ENCODE assay signal across 21 mouse cellular contexts in the genomic region with DNA sequence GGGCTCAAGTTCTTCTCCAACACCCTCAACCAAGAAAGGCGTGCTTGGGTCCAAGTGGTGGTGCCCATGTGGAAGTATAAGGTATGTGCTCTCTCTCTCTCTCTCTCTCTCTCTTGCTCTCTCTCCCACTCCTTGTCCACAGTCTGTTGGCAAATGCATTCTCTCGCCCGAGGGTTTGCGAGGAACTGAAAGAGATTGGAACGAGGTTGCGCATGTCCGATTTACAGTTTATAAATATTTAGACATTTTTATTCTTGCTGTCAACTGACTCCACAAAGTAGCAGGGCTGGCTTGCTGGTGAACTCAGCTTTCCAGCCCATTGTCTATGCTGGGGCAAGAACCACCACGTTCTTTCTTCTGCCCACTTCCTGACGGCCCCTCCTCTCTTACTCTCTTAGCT. TPM values are rescaled to one million over a fixed set of nuclear protein-coding genes. Genes with fewer than 3 reads are reported as not detected.
DNase-seq lines count a peak whose midpoint lies in the region; ATAC-seq and TF ChIP-seq lines count a peak whose summit lies in the region.
"Had no signal": no experiment of that assay in that cellular context is flagged by ENCODE, and none has a peak within 500 bp of the region (broad histone marks: within the 10 kb centered on the region; RNA-seq: fewer than 3 reads in every experiment).

No protein-coding gene starts in this region.

- H3K9ac ChIP-seq in lung, embryonic 14.5 days, result no peak overlapping the region
- H3K9ac ChIP-seq in lung, postnatal 0 days (replicated peaks; ENCODE audit: low read depth), result no peak overlapping the region
- H3K9ac ChIP-seq in midbrain, embryonic 14.5 days (replicated peaks; ENCODE audit: low read length), result no peak overlapping the region
- no peak overlapping the region for H3K9ac ChIP-seq in forebrain, embryonic 16.5 days (replicated peaks; ENCODE audit: low read depth, low read length)
- H3K9ac ChIP-seq: embryonic facial prominence, embryonic 15.5 days; hindbrain, embryonic 14.5 days; kidney, embryonic 15.5 days; limb, embryonic 13.5 days; liver, embryonic 14.5 days had no signal

- no peak for TF ChIP-seq POLR2A in lung, adult 2 months (IDR thresholded peaks at IDR 0.05; ENCODE audit: borderline replicate concordance, extremely low read depth, low read depth, low read length)
- no peak for TF ChIP-seq POLR2A in small intestine, adult 2 months (IDR thresholded peaks at IDR 0.05; ENCODE audit: low read depth, low read length)

- H3K27me3 ChIP-seq in lung, embryonic 14.5 days (ENCODE audit: insufficient read depth, low read length), result no peaks in the 10 kb centered on the region
- H3K27me3 ChIP-seq in lung, postnatal 0 days (replicated peaks; ENCODE audit: insufficient read depth, low read length), result no peaks in the 10 kb centered on the region
- no peaks in the 10 kb centered on the region for H3K27me3 ChIP-seq in small intestine, adult 2 months (ENCODE audit: control insufficient read depth, insufficient read depth, low read length)
- H3K27me3 ChIP-seq in midbrain, embryonic 14.5 days (ENCODE audit: control insufficient read depth, insufficient read depth, low read length), result no peaks in the 10 kb centered on the region
- H3K27me3 ChIP-seq in forebrain, embryonic 16.5 days (replicated peaks; ENCODE audit: control insufficient read depth, insufficient read depth, low read length), result no peaks in the 10 kb centered on the region
- H3K27me3 ChIP-seq: embryonic facial prominence, embryonic 15.5 days; kidney, embryonic 15.5 days; limb, embryonic 13.5 days had no signal

- no peaks in the 10 kb centered on the region for H3K36me3 ChIP-seq in lung, embryonic 14.5 days (ENCODE audit: insufficient read depth)
- H3K36me3 ChIP-seq in lung, postnatal 0 days (ENCODE audit: insufficient read depth, low read length), result no peaks in the 10 kb centered on the region
- H3K36me3 ChIP-seq in small intestine, adult 2 months (ENCODE audit: control insufficient read depth, insufficient read depth, low read length), result no peaks in the 10 kb centered on the region
- no peaks in the 10 kb centered on the region for H3K36me3 ChIP-seq in midbrain, embryonic 14.5 days (ENCODE audit: control insufficient read depth, insufficient read depth, low read length)
- no peaks in the 10 kb centered on the region for H3K36me3 ChIP-seq in forebrain, embryonic 16.5 days (ENCODE audit: control insufficient read depth, insufficient read depth)
- H3K36me3 ChIP-seq: embryonic facial prominence, embryonic 15.5 days; kidney, embryonic 15.5 days; limb, embryonic 13.5 days had no signal

- 49% methylated on average over 9 of the region's 9 CpGs for WGBS in lung, embryonic 14.5 days
- WGBS in lung, adult 2 months, result 32% methylated on average over 9 of the region's 9 CpGs
- WGBS in lung, postnatal 0 days, result 53% methylated on average over 9 of the region's 9 CpGs
- WGBS in small intestine, adult 2 months, result 78% methylated on average over 9 of the region's 9 CpGs
- 86% methylated on average over 9 of the region's 9 CpGs for WGBS in midbrain, embryonic 14.5 days
- WGBS in forebrain, embryonic 16.5 days, result 74% methylated on average over 9 of the region's 9 CpGs

- TF ChIP-seq EP300 in lung, postnatal 0 days (IDR thresholded peaks at IDR 0.05), result no peak

- peak overlapping the region; percentile 75; the same call in 1 of the 2 replicates for H3K27ac ChIP-seq in lung, embryonic 14.5 days (ENCODE audit: low read depth)
- H3K27ac ChIP-seq in lung, postnatal 0 days (ENCODE audit: low read length), result no peak overlapping the region; the same call in 1 of the 2 replicates
- peak overlapping the region; percentile 57 for H3K27ac ChIP-seq in small intestine, adult 2 months (ENCODE audit: insufficient read depth, low read depth, low read length)
- H3K27ac ChIP-seq in midbrain, embryonic 14.5 days (replicated peaks; ENCODE audit: low read depth, low read length), result no peak overlapping the region
- H3K27ac ChIP-seq in forebrain, embryonic 16.5 days (ENCODE audit: low read length), result no peak overlapping the region
- H3K27ac ChIP-seq: embryonic facial prominence, embryonic 15.5 days; heart, adult 2 months; hindbrain, embryonic 14.5 days; kidney, embryonic 15.5 days; limb, embryonic 13.5 days; liver, embryonic 14.5 days had no signal

- peak; percentile 77 for DNase-seq in lung, embryonic 14.5 days
- DNase-seq in lung, adult 2 months, result no peak
- peak; percentile 56 for DNase-seq in lung, postnatal 0 days (ENCODE audit: low spot score)
- no peak for DNase-seq in midbrain, embryonic 14.5 days
- no peak for DNase-seq in heart, adult 8-10 months (ENCODE audit: low spot score)
- DNase-seq: adrenal gland, postnatal 10 days; cerebellum, adult 9-10 months; gastrocnemius, postnatal 14 days; heart, adult 2 months; heart, postnatal 36 days; thymus, postnatal 25 days had no signal

- no peak overlapping the region for H3K4me2 ChIP-seq in lung, embryonic 14.5 days
- no peak overlapping the region for H3K4me2 ChIP-seq in lung, postnatal 0 days (replicated peaks; ENCODE audit: low read depth, low read length)
- no peak overlapping the region for H3K4me2 ChIP-seq in midbrain, embryonic 14.5 days (ENCODE audit: low read length)
- H3K4me2 ChIP-seq in forebrain, embryonic 16.5 days (ENCODE audit: low read length), result no peak overlapping the region
- H3K4me2 ChIP-seq: embryonic facial prominence, embryonic 15.5 days; hindbrain, embryonic 14.5 days; kidney, embryonic 15.5 days; limb, embryonic 13.5 days; midbrain, embryonic 11.5 days had no signal

- H3K9me3 ChIP-seq in lung, embryonic 14.5 days (ENCODE audit: low read depth, low read length), result no peaks in the 10 kb centered on the region
- H3K9me3 ChIP-seq in lung, postnatal 0 days (ENCODE audit: low read length), result no peaks in the 10 kb centered on the region
- no peaks in the 10 kb centered on the region for H3K9me3 ChIP-seq in midbrain, embryonic 14.5 days (ENCODE audit: control insufficient read depth, low read length)
- H3K9me3 ChIP-seq in forebrain, embryonic 16.5 days (ENCODE audit: control insufficient read depth, low read length), result no peaks in the 10 kb centered on the region
- H3K9me3 ChIP-seq: embryonic facial prominence, embryonic 15.5 days; kidney, embryonic 15.5 days had no signal

- peak; percentile 42; the same call in 1 of the 2 replicates for ATAC-seq in lung, embryonic 14.5 days (ENCODE audit: insufficient read depth)
- ATAC-seq in lung, postnatal 0 days, result 0 out of 2 replicates have a peak, but pooled peaks have one; percentile 8
- ATAC-seq in midbrain, embryonic 14.5 days (ENCODE audit: low FRiP score, low TSS enrichment), result no peak
- no peak for ATAC-seq in forebrain, embryonic 16.5 days
- ATAC-seq: forebrain, embryonic 14.5 days; inflammation-experienced regulatory T-cells, adult 6 months had no signal

- peaks cover 12% of the 10 kb centered on the region; the same call in 1 of the 2 replicates for H3K4me1 ChIP-seq in lung, embryonic 14.5 days (ENCODE audit: insufficient read depth)
- H3K4me1 ChIP-seq in lung, adult 2 months (ENCODE audit: control insufficient read depth, insufficient read depth, low read length), result peaks cover 3% of the 10 kb centered on the region; the same call in 1 of the 2 replicates
- no peaks in the 10 kb centered on the region for H3K4me1 ChIP-seq in lung, postnatal 0 days (ENCODE audit: insufficient read depth, low read depth, low read length)
- peaks cover 6% of the 10 kb centered on the region; the same call in 1 of the 2 replicates for H3K4me1 ChIP-seq in small intestine, adult 2 months (ENCODE audit: control insufficient read depth, insufficient read depth, insufficient read length, low read length)
- no peaks in the 10 kb centered on the region for H3K4me1 ChIP-seq in midbrain, embryonic 14.5 days (ENCODE audit: control insufficient read depth, insufficient read depth, low read length)
- H3K4me1 ChIP-seq in forebrain, embryonic 16.5 days (replicated peaks; ENCODE audit: control insufficient read depth, insufficient read depth, low read length), result 0 out of 2 replicates have a peak, but pooled peaks cover 2% of the 10 kb centered on the region
- H3K4me1 ChIP-seq: embryonic facial prominence, embryonic 15.5 days; kidney, embryonic 15.5 days had no signal

- TF ChIP-seq CTCF in lung, embryonic 14.5 days (IDR thresholded peaks at IDR 0.05; ENCODE audit: low read depth), result no peak
- TF ChIP-seq CTCF in lung, adult 2 months (IDR thresholded peaks at IDR 0.05; ENCODE audit: insufficient read depth, low read length), result no peak
- TF ChIP-seq CTCF in lung, postnatal 0 days (IDR thresholded peaks at IDR 0.05), result no peak
- no peak for TF ChIP-seq CTCF in small intestine, adult 2 months (IDR thresholded peaks at IDR 0.05; ENCODE audit: extremely low read depth, insufficient read length, insufficient replicate concordance, low read depth, low read length)

- H3K4me3 ChIP-seq in lung, embryonic 14.5 days (ENCODE audit: low read depth, low read length), result no peak overlapping the region
- no peak overlapping the region for H3K4me3 ChIP-seq in lung, adult 2 months (replicated peaks; ENCODE audit: extremely low read depth, low read depth, low read length)
- no peak overlapping the region for H3K4me3 ChIP-seq in lung, postnatal 0 days (ENCODE audit: low read depth, low read length)
- no peak overlapping the region for H3K4me3 ChIP-seq in small intestine, adult 2 months (ENCODE audit: low read depth, low read length)
- H3K4me3 ChIP-seq in midbrain, embryonic 14.5 days (replicated peaks; ENCODE audit: low read depth, low read length), result no peak overlapping the region
- H3K4me3 ChIP-seq in forebrain, embryonic 16.5 days (replicated peaks; ENCODE audit: low read length), result no peak overlapping the region
- H3K4me3 ChIP-seq: embryonic facial prominence, embryonic 15.5 days; heart, adult 2 months; kidney, embryonic 15.5 days; limb, embryonic 13.5 days had no signal

RNA-seq across cellular contexts. Expression of a gene that starts 7.3 kb away (rescaled TPM):
- polyA plus RNA-seq in lung, embryonic 14.5 days (2014; fragmentation: Nextera tagmentation; extraction: Ambion mirVana), result 0.83 and 1.1 TPM in 2 replicates
- polyA plus RNA-seq in lung, adult 2 months (2012; rRNA removed), result 5.0 and 5.3 TPM in 2 replicates
- 2.1 and 2.5 TPM in 2 replicates for polyA plus RNA-seq in lung, postnatal 0 days (2015; fragmentation: Nextera tagmentation; extraction: Ambion mirVana)
- 2.9 and 3.1 TPM in 2 replicates for polyA plus RNA-seq in small intestine, adult 2 months (2012; rRNA removed)
- polyA plus RNA-seq in midbrain, embryonic 14.5 days (2014; fragmentation: Nextera tagmentation; extraction: Ambion mirVana), result 0.13 and 0.37 TPM in 2 replicates
- polyA plus RNA-seq in forebrain, embryonic 16.5 days (2015; fragmentation: Nextera tagmentation; extraction: Ambion mirVana), result 0.25 and 0.39 TPM in 2 replicates
- 1 to 10 TPM; 1.2 to 1.9 (median 1.3) TPM for total RNA-seq in heart, adult 8-10 months (2022)

RNA-seq across cellular contexts. Expression of a gene that starts 35.8 kb away (rescaled TPM):
- polyA plus RNA-seq in lung, embryonic 14.5 days (2014; fragmentation: Nextera tagmentation; extraction: Ambion mirVana), result 191 TPM in 2 replicates
- polyA plus RNA-seq in lung, adult 2 months (2012; rRNA removed), result 25.0 and 41.8 TPM in 2 replicates
- 157 and 182 TPM in 2 replicates for polyA plus RNA-seq in lung, postnatal 0 days (2015; fragmentation: Nextera tagmentation; extraction: Ambion mirVana)
- polyA plus RNA-seq in small intestine, adult 2 months (2012; rRNA removed), result 5.0 and 9.0 TPM in 2 replicates
- 149 and 152 TPM in 2 replicates for polyA plus RNA-seq in midbrain, embryonic 14.5 days (2014; fragmentation: Nextera tagmentation; extraction: Ambion mirVana)
- 132 and 140 TPM in 2 replicates for polyA plus RNA-seq in forebrain, embryonic 16.5 days (2015; fragmentation: Nextera tagmentation; extraction: Ambion mirVana)
- 10 to 100 TPM; 50.4 to 67.2 (median 58.2) TPM for total RNA-seq in heart, adult 8-10 months (2022)

RNA-seq across cellular contexts. Expression of a gene that starts 37.7 kb away (rescaled TPM):
- polyA plus RNA-seq in lung, embryonic 14.5 days (2014; fragmentation: Nextera tagmentation; extraction: Ambion mirVana), result 1,179 and 1,189 TPM in 2 replicates
- 68.3 and 93.0 TPM in 2 replicates for polyA plus RNA-seq in lung, adult 2 months (2012; rRNA removed)
- polyA plus RNA-seq in lung, postnatal 0 days (2015; fragmentation: Nextera tagmentation; extraction: Ambion mirVana), result 700 and 732 TPM in 2 replicates
- polyA plus RNA-seq in small intestine, adult 2 months (2012; rRNA removed), result 63.8 and 147 TPM in 2 replicates
- polyA plus RNA-seq in midbrain, embryonic 14.5 days (2014; fragmentation: Nextera tagmentation; extraction: Ambion mirVana), result 1,327 and 1,547 TPM in 2 replicates
- polyA plus RNA-seq in forebrain, embryonic 16.5 days (2015; fragmentation: Nextera tagmentation; extraction: Ambion mirVana), result 1,102 and 1,203 TPM in 2 replicates
- 100 to 1,000 TPM; 262 to 368 (median 320) TPM for total RNA-seq in heart, adult 8-10 months (2022)

Comparison
In these comparisons a context has a peak if more than half of its experiments do, and no peak if none do; other contexts are left out.
1. DNase-seq: peak in lung, embryonic 14.5 days (single experiment) and lung, postnatal 0 days (single experiment); none in lung, adult 2 months (single experiment), midbrain, embryonic 14.5 days (single experiment) and heart, adult 8-10 months (single experiment).
2. H3K27ac ChIP-seq: peak in lung, embryonic 14.5 days (single experiment) and small intestine, adult 2 months (single experiment); none in lung, postnatal 0 days (single experiment), midbrain, embryonic 14.5 days (single experiment) and forebrain, embryonic 16.5 days (single experiment).
3. ATAC-seq: peak in lung, embryonic 14.5 days (single experiment) and lung, postnatal 0 days (single experiment); none in midbrain, embryonic 14.5 days (single experiment) and forebrain, embryonic 16.5 days (single experiment).